Mouse (Mus musculus) bone marrow macrophage, adult 2 months (primary cell): ENCODE measurements at regions not wholly inside any gene's neighbourhood (a gene's known extent, or its start where the extent isn't known, plus 50 kb on each side); places are given as distances from the start of the nearest gene placed in this dataset.

Experiments
- CTCF ChIP-seq: IDR thresholded peaks from 2 replicates; pipeline ENCODE4 v1.5.1; 2012; ENCODE audit warnings: low read depth, mild to moderate bottlenecking, low read length, moderate library complexity
- POLR2A ChIP-seq: IDR thresholded peaks from 2 replicates; pipeline ENCODE4 v1.6.1; 2012; ENCODE audit warnings: mild to moderate bottlenecking, low read depth, low read length, borderline replicate concordance

DNA sequence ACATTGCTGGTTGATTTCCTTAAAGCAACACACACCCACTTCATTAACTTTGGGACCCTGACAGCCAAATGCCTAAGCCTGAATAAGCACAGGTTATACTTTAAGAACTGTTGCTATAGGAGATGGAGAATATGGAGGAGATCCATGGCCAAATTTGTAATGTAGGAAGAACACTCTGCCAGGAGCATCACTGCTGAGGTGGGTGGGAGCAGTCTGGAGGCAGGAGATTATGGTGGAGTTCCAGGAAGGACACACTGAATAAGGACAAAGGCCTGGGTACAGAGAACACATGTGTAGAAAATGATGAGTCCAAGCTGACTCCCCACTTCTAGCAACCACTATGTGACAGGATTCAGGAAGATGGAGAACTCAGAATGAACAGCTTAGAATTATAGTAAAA lies 212.9 kb upstream of the Tmem45b start:
- TF ChIP-seq CTCF = no peak
- TF ChIP-seq POLR2A = no peak
